Mouse (Mus musculus) gastrocnemius, postnatal 25 days (tissue): ENCODE data around the gene Ngly1. TPM values are rescaled to one million over a fixed set of nuclear protein-coding genes. Genes with fewer than 3 reads are reported as not detected.
"Not testable (repeated sequence)": the region's sequence is repeated elsewhere in the genome, so short reads cannot be mapped to it uniquely, and the experiment has no call there.

Experiments
- DNase-seq: peaks from one replicate; pipeline ENCODE4 v3.0.0; 2022
- total RNA-seq, 2 experiments: library from RNA; stranded (reverse); gene quantifications; 1 replicate in 1 of 2; 2 replicates in 1 of 2; pipeline ENCODE4 v1.2.3; 2021

Ngly1 gene
- total RNA-seq, 2 experiments from 2014 or later: 41.5 to 48.3 TPM

- no peak for DNase-seq
Observed at GRCm38 (mm10) chr14:16256209-16256608, 7.1 kb downstream of the Ngly1 start.

GRCm38 (mm10) chr14:16260541-16260940 is 11.5 kb downstream of the Ngly1 start:
- no peak for DNase-seq

DNA sequence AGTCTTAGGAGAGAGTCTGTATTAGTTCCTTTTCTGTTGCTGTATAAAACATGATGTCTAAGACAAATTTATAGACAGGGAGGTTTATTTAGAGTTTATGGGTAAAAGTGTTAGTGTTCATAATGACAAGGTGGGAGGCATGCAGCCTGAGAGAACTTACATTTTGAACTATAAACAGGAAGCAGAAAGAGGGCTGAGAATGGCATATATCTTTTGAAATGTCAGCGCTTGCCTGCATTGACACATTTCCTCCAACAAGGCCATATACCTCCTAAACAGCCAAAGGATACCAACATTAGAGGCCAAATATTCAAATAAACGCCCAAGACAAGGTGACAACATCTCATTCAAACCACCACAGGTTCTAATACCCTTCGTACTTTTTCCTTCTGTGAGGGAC is 12.8 kb downstream of the Ngly1 start:
- DNase-seq: no peak

DNA sequence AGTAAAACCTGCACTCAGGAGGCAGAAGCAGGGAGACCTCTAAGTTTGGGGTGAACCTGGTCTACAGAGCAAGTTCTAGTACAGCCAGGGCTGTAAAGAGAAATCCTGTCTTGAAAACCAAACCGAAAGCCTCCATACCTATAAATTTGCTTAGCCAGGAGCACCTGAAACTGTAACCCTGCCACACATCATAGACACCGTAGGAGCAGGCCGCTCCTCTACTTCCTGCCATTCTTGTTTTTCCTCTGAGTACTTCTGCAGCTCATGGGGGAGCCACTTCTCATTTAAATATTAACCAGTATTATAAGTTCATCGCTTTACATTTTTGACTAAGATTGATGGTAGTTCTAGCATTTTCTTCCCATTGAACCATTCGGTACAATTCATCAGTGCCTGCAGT is 17.9 kb downstream of the Ngly1 start:
- no peak for DNase-seq

GRCm38 (mm10) chr14:16269776-16270175 is 20.7 kb downstream of the Ngly1 start:
- no peak for DNase-seq

GRCm38 (mm10) chr14:16273677-16274076 is 24.6 kb downstream of the Ngly1 start:
- no peak for DNase-seq

- DNase-seq: no peak
Observed at GRCm38 (mm10) chr14:16279196-16279595, 30.1 kb downstream of the Ngly1 start.

DNA sequence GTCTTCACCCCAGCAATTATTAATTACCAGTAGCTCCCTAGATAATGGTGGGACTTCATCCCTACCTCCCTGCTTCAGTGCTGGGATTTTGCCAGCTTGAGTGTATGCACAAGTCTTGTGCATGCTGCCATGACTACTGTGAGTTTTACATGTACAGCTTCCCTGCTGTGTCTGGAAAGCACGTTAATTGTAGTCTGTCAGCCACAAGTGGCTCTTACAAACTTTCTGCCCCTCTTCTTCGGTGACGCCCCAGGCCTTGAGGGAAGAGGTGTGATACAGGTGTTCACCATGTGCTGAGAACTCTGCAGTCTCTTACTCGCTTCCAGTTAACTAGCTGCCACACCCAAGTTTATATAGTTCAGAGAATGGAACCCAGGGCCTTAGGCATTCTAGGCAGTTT is 34.9 kb downstream of the Ngly1 start:
- no peak for DNase-seq

DNA sequence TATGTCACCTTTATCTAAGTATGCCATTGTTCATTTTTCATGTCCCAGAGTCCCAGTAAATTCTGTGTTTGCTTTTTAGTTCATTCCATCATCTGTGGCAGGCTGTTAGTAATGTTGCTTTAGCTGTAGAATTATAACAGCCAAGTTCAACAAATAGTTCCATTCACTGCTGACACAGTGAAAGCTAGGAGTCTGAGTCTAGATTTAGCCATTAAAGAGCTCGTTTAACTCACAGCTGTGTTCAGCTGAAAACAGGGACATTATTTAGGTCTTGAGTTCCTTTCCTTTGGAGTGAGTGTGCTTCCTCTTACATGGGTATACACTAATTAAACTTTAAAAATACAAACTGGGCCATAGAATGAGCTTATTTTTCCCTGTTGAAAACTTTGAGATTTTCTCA is 43.3 kb downstream of the Ngly1 start:
- no peak for DNase-seq

DNA sequence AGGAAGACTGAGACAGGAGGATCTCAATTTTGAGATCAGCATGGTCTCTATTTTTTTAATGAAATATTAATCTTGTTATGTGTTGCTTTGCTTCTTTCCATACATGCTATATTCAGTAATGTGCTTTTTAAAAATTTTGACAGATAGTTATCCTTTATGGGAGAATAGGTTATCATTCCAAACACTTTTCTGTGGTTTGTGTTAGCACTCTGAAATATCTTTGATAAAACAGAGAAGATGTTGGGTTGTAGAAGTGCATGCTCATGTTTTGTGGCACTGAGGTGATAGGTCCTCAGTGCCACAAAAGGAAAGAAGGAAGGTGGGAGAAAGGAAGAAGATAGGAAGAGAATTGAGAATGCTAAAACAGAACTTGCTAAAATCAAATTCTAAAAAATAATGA is 43.9 kb downstream of the Ngly1 start:
- no peak for DNase-seq

GRCm38 (mm10) chr14:16293921-16294320 is 44.8 kb downstream of the Ngly1 start:
- no peak for DNase-seq

GRCm38 (mm10) chr14:16296816-16297468 is 47.9 kb downstream of the Ngly1 start:
- no peak for DNase-seq

DNA sequence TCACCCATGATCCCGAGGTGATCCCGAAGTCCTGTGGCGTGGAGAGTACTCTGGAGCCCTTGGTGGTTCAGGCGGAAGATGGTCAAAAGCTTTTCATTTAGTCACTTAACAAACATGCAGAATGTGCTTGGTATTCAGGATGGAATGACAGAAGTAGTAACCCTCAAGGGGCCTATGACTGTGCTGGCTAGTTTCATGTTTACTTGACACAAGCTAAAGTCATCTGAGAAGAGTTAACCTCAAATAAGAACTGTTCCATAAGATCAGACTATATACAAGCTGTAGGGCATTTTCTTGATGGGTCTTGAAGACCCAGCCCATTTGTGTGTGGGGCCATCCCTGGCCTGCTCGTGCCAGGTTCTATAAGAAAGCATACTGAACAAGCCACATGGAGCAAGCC is 52.7 kb downstream of the Ngly1 start:
- DNase-seq: no peak

GRCm38 (mm10) chr14:16302688-16303087 is 53.6 kb downstream of the Ngly1 start:
- no peak for DNase-seq

DNA sequence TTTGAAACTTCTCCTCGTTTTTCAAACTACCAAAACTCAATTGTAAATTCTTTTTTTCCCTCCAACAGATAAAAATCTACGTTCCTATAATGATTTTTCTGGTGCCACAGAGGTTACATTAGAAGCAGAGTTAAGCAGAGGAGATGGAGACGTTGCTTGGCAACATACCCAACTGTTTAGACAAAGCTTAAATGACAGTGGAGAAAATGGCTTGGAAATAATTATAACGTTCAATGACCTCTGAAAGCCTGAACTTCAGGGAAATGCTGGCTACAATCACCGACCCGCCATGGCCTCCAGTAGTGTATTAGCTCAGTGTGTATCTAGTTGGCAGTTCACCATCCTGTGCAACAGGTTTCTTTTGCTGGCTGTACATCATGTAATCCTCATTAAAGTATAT is 61.7 kb downstream of the Ngly1 start:
- no peak for DNase-seq

DNA sequence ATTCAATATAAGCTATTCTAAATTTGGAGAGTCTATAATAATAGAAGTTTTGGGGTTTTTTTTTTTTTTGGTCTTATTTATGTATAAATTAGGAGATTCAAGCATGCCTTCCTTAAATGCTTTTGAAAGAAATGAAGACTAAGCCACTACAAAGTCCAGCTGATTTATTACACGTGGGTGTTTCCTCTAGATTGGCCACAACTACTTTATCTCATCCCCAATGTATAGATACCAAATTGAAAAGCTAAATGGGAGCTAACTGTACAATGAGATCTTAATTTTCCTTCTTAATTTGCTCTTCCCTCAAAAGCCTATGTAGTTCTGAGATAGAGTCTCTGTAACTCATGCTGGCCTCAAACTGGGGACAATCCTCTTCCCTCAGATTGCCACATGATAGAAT is 63.5 kb downstream of the Ngly1 start:
- DNase-seq: no peak

DNA sequence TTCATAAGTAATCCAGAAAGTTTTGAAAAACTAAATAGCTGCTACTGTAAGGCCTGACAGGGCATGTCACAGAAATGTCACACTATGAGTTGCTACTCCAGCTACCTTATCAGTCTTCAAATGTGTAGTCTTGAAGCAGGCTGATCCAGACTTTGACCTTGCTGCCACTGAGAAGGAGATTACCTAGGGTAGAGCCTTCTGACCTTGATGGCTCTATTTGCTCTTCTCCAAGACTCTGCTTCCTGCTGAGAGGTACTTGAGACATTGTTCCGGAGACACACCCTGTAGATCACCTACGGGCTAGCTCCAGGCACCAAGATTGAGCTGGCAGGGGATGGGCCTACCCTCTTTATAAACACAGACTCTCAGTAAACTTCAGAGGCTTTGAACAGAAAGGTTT is 64.0 kb downstream of the Ngly1 start:
- DNase-seq: not testable (repeated sequence)

DNA sequence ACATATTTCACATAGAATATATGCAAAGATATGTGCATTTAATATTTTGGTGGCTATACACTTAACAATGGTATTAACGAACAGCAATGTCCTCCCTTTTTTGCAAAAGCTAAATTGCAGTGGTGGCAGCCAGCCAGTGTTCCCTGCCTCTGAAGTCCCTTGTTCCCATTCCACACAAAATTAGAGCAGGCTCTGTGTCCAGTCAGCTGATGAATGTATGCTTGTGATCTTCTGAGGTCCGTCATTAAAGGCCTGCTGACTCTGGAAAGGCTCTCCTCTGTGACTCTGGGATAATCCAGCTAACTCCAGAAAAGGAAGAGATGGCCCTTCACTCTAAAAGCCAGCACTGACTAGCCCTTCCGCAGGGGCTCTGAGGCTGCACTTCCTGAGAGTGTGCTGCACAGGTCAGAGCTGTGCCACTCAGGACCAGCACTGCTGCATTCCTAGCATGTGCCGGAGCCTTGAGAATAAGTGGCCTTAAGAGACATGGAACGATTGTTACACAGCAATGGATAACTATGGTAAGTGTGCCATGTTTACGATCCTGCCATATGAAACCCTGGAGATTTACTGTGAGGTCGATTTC is 64.9 kb downstream of the Ngly1 start:
- no peak for DNase-seq

GRCm38 (mm10) chr14:16314842-16315241 is 65.8 kb downstream of the Ngly1 start:
- no peak for DNase-seq

- DNase-seq: no peak
Observed at GRCm38 (mm10) chr14:16316715-16317114, 67.6 kb downstream of the Ngly1 start.

GRCm38 (mm10) chr14:16319818-16320217 is 70.7 kb downstream of the Ngly1 start:
- DNase-seq: no peak

DNA sequence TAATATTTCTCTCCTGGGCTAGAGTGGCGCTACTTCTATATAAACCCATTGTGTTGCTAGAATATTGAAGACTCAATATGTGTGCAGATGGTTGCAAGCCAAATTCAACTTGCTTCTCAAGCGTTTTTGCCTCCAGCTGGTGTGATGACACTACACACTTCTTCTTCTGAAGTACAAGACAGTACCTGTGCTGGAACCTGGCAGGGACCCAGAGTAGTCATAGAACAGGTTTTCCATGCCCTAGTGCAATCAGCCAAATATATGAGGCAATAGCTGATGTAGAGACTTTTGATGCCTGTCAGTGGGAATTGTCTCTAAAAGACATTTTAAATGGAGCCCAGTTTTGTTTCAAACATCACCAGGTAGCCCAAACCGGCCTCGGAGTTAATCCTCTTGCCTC is 75.3 kb downstream of the Ngly1 start:
- no peak for DNase-seq

DNA sequence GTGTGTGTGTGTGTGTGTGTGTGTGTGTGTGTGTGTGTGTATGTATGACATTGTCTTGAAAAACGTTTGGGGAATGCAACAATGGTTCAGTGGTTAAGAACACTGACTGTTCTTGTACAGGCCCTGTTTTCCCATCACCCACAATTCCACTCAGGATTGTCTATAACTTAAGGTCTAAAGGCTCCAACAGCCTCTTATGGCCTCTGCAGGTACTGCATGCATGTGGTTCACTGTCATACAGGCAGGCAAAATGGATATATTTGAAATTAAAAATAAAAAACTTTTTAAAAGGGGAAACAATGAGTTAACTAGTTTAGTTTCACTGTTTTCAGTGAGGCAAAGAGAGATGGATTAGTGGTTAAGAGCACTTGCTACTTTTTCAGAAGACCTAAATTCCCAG is 76.1 kb downstream of the Ngly1 start:
- no peak for DNase-seq

DNA sequence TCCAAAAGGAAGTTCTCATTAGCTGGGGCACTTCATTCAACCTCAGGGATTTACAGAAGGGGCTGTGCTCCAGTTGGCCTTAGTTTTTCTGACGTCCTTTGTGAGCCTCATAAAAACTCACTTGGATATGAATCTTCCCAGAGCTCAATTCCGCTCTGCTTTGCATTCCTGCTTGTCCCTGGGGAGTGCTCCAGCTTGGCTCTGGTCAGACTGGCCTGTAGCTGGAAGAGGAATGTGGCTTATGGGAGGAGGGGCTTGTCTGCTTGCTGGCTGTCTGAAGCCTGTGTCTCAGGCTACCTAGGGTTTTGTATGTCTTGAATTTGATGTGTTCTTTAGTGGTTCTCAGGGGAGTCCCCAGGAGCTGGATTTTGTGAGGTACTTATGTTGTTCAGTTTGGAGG is 79.5 kb downstream of the Ngly1 start:
- DNase-seq: peak; percentile 58
